Mouse (Mus musculus) thymus, postnatal 25 days (tissue): Measurements from ENCODE around the gene Mavs.
"Not testable (repeated sequence)": the region's sequence is repeated elsewhere in the genome, so short reads cannot be mapped to it uniquely, and the experiment has no call there.

Experiments used
- DNase-seq: peaks from one replicate; pipeline ENCODE4 v3.0.0; 2022

The Mavs gene

DNA sequence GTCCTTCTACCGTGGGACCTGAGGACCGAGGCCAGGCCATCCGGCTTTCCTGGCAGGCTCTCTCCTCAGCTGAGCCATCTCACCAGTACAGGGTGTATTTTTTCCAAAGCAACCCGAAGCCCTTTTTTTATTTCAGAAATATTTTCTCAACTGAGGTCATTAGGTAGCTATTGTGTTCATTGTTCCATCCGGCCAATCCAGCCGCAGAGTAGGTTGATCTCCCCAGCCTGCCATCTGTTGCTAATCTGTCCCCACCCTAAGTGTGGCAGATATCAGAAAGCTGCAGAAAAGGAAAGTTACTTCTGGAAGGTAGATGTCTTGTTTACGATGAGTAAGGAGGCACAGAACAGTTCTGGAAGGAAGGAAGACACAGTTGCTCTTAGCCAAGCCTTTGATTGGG, 20.1 kb upstream of the Mavs start:
- DNase-seq: no peak

DNA sequence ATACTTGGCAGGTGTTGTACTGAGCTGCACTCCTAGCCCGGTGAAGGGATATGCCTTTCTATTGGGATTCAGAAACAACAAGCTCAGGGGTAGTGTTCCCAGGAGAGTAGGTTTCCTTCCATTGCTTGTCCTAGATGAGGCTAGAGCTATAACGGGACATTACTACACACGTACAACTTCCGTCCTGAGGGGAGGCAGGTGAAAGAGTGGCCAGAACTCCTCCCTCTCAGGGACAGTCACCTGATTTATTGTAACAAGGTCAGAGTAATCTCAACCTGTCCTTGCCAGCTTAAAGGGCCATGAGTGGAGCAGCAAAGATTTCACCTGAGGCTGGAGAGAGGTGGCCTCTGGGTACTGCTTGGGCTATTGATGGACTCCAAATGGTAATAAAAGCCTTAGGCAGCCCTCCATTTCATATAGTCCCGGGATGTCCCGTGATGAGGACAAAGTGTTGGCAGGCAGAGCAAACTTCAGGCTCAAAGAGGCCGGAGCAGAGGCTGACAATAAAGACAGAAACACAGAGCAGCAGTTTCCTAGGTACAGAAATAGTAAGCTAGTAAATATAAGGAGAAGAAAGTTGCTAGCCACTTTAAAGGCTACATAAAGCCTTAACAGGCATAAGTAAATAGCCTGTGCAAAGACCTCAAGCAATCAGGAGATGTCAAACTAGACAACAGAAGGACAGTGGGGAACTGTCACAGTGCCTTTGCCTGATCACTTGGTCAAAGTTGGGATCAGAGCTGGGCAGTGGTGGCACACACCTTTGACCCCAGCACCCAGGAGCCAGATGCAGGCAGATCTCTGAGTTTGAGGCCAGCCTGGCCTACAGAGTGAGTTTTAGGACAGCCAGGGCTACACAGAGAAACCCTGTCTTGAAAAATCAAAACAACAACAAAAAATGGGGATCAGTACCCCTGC, 17.7 kb upstream of the Mavs start:
- DNase-seq: no peak

DNA sequence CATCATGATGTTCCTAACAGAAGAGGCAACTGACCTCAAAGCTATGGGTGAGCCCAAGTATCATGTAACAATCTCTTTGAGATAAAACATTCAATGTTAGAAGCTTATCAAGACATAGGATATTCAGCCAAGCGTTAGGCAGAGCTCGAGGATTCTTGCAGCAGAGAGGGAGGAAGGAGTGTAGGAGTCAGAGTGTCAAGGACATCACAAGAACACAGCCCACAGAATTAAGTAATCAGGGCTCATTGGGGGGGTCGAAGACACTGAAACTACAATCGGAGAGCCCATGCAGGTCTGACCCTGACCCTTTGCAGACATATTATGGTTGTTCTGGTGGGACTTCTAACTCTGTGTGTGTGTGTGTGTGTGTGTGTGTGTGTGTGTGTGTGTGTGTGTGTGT, 13.8 kb upstream of the Mavs start:
- DNase-seq: no peak

DNA sequence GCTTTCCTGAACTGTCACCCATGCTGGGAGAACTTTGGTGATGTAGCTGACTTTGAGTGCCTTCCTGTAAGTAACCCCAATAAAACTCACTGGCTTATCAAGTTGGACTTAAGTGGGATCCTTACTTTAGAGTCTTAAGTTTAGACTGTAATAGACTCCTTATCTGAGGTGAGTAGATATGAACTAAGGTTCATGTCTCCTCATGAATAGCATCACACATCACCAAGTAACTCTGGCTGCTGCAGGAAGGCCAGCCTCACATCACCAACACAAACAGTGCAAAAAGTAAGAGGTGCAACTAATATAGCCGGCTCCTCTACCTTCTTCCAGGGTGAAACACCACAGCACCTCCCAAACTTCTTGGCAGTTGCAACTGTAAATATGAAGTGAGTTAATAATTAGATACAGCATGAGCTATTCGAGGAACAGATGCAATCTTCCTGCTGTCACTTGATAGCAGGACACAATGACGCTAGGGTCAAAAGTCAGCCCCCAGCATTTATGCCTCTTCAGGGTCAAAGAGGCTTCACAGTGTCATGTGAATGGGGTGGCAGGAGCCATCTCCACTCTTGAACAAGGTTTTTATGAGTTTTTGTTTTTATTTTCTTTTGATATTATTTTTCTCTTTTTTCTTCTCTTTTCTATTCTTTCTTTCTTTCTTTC, 11.9 kb upstream of the Mavs start:
- no peak for DNase-seq

DNA sequence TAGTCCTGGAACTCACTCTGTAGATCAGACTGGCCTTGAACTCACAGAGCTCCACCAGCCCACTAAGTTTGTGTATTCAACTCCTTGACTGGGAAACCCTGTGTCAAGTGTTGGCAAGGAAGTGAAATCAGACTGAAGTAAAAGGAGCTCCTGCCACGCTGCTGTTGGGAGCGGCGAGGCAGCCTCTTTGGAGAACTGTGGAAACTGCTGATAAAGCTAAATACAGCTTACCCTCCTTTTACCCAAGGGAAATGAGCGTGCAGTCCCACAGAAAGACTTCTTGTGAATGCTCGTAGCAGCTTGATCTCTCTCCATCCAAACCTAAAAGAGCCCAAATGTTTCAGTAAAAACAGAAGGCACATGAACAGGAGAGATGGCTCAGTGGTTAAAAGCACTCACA, 11.3 kb upstream of the Mavs start:
- DNase-seq: no peak

DNA sequence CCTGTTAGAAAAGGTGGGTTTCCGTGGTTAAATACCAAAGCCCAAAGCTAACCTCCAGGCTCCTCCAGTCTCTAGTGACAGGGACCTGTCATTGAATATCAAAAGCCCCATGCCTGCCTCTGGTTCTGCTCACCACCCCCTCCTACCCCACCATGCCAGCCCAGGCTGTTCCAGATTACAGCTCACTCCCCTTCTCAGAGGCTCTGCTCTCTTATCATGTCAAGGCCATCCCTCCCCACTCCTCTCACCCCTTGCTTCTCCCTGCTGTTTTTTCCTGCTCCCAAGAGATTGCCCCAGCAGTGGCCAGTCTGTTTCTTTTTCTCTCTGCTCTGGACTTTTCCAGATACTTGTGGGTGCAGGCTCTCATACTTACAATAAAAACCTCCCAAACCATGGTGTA, 10.3 kb upstream of the Mavs start:
- DNase-seq: no peak

DNA sequence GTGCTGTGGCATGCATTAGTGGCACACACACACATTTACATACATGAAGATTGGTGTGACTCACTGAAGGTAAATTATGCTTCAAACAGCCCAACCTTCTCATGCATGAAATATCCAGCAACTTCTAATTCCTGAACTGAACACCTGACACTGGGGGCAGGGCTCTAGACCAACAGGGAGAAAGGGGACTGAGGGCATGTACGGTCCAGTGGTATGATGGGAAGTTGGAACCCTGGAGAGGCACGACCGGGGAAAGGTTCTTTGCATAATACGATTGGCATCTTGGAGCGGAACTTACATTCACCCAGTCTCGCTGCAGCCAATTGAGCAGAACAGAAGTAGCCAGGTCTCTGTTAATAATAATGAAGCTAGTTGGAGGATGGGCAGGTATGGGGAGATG, 8.7 kb upstream of the Mavs start:
- DNase-seq: no peak

DNA sequence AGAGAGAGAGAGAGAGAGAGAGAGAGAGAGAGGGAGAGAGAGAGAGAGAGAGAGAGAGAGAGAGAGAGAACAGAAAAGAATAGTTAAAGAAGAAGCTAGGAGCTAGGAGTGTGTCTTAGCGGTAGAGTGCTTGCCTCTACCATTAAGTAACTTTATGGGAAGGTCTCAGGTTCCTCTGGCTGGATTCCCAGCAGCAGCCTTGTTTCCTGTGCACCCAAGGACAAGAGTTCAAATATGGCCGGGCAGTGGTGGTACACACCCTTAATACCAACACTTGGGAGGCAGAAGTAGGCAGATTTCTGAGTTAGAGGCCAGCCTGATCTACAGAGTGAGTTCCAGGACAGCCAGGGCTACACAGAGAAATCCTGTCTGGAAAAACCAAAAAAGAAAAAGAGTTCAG, 7.2 kb upstream of the Mavs start:
- not testable (repeated sequence) for DNase-seq

DNA sequence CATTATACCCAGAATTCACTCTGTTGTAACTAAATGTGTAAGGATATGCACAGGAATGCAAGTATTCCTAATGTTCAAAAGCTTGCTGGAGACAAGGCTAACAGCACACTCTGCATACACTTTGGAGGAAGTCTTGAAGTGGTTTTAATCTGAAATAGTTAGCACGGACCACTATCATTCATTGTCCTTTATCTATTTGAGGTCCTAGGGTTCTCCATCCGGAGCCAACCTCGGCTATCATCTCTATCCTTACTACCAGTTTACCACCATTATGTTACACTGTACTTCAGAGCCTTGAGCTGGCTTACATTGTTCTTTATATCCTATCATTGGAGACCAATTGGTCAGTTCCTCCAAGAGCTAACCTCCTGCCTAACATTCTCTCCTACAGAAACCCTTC, 6.6 kb upstream of the Mavs start:
- DNase-seq: no peak

DNA sequence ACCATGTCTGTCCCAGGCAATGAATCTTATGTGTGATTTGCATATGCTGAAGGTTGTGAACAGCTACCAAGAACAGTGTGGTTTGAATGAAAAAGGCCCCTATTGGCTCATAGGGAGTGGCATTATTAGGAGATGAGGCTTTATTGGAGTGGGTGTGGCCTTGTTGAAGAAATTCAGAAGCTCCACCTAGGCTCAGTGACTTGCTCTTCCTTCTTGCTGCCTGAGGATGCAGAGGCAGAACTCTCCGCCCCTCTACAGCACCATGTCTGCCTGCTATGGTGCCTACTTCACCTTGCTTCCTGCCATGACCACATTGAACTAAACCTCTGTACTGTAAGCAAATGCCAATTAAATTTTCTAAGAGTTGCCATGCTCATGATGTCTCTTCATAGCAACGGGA, 1.3 kb upstream of the Mavs start:
- peak; percentile 7 for DNase-seq

DNA sequence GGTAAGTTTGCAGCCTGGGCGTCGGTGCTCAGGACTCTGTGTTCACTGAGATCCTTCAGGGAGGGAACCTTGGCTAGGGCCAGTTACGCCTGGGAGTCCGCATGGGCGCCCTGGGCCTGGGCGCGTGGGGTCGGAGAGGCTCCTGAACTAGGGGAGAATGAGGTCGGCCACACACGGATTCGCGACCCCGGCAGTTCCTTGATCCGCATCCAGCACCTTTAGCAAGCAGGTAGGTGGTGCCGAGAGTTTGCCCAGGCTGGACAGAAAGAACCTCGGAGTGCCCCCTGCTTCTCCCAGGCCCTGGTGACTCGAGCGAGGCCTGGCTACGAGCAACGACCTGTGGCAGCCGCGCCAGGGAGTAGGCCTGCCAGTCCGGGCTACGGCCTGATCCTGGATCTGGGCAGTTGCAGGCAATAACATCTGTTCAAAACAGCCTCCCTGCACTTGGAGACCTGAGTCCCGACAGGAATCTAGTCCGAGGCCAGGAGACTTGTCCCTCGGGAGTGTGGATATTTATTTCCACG, 326 bp downstream of the Mavs start:
- DNase-seq: no peak

DNA sequence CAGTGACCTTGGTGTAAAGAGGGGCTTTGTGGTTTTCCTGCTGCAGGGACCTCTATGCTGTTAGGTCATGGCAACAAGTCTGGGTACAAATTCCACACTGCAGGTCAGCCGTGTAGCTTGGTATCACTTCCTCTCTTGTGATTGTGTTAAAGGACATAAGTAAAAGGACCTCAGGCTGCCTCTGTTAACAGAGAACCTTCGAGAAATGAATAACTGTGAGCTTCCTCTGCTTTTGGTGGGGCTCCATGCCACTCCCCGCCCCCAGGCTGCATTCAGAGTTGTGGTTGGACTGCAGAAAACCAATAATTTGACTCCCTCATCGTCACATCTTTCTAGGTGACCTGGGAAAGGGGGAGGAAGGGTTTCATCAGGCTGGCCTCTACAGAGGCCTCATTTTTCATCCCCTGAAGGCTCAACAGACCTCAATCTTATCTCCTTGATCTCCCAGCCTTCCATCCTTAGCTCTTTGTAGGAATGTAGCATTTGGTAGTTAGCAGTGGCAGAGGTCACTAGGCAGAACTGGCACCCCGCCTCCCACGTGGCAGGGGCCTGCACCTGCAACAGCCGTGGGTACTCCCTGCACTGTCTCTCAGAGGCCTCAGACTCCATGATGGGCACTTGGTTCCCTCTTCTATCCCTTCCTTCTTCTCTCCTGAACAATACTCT, 1.2 kb downstream of the Mavs start:
- DNase-seq: peak; percentile 8

DNA sequence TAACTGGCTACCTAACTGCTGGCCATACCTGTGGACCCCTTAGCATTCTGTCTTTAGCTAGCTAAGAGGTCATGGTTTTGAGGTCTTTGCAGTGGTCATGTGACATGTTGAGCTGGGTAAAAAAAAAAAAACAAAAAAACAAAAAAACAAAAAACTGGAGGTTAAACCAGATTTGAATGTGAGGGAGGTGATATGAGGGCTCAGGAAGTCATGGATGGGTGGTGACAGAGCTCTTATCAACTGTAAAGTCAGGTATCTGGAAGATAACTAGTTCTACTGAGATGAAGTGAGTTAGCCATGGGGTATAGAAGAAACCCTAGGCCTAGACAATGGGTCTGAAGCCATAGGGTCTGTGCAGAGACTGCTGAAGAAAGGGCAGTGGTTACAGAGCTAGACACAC, 8.3 kb downstream of the Mavs start:
- no peak for DNase-seq

DNA sequence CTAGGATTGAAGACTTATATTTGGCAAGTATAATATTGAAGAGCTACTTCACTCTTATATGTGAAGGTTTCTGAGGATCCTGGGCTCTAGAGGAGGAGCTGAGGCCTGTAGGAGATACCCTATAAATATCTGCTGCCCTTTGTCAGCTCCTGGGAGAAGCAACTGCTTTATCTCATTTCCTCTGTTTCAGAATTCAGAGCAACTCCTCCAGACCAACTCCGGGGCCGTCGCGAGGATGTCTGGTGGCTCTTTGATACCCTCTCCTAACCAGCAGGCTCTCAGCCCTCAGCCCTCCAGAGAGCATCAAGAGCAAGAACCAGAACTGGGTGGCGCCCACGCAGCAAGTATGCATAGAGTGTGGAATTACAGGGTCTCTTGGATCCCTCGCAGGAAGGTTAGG, 9.1 kb downstream of the Mavs start:
- DNase-seq: no peak

DNA sequence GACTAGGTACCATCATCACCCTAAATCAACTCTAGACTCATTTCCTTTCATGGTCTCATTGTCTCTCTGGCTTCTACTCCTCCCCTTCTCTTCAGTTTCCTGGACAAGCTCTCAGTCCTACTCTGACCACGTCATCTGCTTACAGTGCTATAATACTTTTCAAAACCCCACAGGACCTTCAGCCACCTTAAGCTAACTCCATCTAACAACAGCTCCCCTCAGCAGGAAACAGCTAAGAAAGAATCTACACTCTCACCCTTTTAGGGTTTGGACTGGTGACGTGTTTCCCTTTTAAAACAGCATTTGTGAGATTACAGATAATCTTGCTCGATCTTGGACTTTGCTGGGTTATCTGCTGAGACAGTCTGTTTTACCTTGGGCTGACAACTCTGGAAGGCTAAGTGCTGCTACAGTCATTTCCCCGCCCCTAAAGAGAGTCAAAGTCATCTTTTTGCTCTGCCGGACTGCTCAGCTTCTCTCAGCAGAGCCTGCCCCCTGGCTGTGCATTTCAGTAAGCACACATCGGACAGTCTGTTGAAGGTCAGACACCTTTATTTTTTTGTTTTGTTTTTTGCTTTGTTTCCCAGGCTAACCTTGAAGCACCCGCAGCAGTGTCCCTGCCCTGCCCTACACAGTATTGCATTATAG, 19.9 kb downstream of the Mavs start:
- DNase-seq: peak; percentile 61

DNA sequence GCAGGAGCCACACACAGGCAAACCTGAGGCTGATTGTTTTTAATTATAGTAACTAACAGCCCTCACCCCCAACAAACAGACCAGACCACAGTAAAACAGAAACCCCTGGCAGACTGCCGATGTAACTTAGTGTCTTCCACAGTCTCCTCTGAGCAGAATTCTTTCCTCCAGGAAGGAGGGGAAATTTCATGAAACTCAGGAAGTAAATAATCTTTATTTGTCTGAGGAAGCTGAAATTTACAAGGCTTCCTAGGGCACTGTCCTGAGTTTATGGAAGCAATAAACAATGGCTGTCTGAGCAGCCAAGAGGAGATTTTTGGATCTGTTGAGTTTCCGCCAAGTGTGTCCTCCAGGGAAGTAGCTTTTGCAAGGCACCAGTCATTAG, 20.5 kb downstream of the Mavs start:
- DNase-seq: no peak

DNA sequence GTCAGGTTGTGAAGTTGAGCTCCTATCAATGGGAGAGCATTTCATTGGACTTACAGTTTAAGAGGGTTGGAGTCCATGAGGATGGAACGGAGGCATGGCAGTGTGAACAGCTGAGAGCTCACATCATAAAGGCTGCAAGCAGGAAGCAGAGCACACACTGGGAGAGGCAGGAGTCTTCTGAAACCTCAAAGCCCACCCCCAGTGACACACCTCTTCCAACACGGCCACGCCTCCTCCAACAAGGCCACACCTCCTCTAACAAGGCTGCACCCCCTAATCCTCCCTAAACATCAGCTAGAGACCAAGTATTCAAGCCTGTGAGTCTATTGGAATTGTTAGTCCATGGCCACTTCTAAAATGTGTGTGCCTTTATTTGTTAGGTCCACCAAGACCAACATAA, 21.9 kb downstream of the Mavs start:
- peak; percentile 38 for DNase-seq

DNA sequence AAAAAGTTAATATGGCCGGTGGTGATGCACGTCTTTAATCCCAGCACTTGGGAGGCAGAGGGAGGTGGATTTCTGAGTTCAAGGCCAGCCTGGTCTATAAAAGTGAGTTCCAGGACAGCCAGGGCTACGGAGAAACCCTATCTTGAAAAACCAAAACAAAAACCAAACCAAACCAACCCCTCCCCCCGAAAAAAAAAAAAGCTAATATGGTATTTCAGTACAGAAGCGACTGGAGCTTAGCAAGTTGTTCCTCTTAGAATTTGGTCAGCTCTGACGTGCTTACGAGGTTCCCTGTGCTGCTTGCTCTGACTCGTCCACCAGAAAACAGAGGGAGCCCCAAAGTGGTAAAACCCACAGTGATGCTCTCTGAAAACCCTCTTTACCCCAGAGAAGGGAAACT, 24.8 kb downstream of the Mavs start:
- DNase-seq: no peak

DNA sequence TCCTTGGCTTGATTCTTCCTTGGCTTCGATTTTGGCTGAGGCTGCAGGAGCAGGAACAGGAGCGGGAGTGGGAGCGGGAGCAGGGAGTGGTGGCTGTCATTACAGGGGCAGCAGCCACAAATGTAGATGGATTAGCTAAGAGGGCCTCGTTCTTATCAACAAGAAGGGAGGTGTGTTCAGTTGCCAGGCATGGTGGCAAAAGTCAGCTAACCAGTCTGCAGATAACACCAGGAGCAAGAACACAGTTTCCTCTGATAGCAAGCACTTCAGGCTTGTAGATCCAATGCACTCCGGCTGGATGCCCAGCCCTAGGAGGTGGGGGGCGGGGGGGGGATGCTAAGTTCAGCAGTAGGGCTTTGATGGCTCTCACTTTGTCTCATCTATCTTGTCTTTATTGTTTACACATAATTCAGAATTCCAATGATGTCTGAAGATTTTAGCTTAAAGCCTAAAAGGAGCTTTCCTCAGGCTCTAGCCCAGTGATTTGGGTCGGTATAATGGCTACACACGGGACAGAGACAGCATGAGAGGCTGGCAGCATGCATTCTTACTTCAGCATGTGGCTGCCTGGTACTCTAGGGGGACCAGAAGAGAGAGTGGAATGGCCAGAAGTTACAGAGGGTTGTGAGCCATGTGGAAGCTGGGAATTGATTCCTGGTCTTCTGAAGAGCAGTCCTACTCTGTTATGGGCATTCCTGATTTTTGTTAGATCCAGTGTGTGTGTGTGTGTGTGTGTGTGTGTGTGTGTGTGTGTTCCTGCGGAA, 26.9 kb downstream of the Mavs start:
- DNase-seq: no peak

DNA sequence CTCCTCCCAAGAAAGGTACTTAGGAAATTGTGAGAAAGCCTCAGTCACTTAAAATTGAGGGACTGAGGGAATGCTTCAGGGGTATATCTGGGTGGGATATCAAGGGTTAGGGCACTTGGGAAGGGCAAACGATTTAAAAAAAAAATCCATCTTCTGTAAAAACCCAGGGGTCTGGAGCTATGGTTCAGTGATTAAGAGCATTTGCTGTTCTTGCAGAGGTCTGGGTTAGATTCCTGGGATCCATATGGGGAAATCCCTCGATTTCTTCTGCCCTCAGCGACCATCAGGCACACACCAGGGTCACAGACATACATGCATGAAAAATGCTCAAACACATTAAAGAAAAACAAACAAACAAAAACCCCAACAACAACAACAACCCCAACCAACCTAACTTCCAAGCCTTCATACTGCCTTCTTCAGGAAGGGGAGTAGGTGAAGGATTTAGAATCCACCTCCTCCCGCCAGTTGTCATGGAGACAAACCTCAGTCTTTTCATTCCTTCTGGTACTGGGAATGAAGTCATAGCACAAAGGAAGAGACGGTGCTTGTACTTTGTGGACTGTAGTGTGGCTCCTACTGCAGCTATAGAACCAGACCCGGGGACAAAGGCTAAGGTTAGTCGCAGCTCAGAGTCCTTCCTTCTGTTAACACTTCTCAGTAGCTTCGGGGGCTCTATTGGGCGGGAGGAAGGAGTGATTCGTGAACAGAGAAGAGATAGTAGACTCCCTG, 27.8 kb downstream of the Mavs start:
- no peak for DNase-seq

DNA sequence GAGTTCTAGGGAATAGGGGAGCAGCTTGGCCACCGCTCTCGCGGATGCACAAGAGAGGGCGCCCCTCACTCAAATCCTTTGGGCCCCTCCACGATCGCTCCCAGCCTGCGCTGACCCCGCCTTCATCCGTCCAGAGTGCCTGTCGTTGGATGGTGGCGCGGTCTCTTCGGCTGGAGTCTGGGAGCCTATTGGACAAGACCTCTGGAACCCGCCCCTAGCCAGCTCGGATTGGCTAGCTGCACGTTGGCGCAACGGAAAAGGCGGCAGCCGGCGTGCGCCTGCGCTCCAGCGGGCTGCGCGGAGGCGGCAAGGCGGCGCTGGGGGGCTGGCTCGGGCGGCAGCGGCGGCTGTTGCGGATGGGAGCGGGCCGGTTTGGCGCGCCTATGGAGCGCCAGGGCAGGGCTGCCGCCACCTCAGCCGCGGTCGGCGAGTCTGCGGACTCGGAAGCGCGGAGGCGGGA, 28.4 kb downstream of the Mavs start, which contains the start of gene Pank2:
Gene Pank2 (plus strand): TSS at position 283 of the 460 bp plus-strand sequence.
- peak; percentile 98 for DNase-seq
